Mouse (Mus musculus) ES-CJ7 (cell line): ENCODE data around the gene Btbd35f2.
"Not testable (repeated sequence)": the region's sequence is repeated elsewhere in the genome, so short reads cannot be mapped to it uniquely, and the experiment has no call there.

Source experiments
- DNase-seq: peaks from one replicate; pipeline ENCODE4 v3.0.0; 2011; ENCODE audit warnings: low read depth, low spot score

Gene Btbd35f2

DNA sequence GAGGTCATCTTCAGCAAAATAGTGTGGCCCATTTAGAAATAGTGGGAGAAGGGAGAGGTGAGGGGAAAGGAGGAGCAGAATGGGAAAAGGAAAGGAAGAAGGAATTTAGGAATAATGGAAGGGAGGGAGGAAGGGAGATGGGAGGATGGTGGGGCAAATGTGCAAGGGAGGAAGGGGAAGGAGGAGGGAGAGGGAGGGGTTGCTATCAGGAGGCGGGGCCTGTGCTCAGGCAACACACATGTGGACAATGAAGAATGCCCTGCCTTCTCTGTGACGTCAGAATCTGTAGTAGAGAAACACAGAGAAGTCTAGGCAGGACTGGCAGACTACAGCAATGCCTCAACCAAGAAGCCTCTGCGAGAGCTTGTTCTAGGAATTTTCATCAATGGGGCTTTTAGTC lies at the start of gene Btbd35f2:
TSS of gene Btbd35f2 (plus strand) at position 301 of the 400 bp plus-strand sequence.
- DNase-seq: not testable (repeated sequence)
